Mouse (Mus musculus) inflammation-experienced regulatory T-cells, adult 6 months (primary cell): ENCODE results near the gene Gm973. TPM values are rescaled to one million over a fixed set of nuclear protein-coding genes. Genes with fewer than 3 reads are reported as not detected.
"Not testable (repeated sequence)": the region's sequence is repeated elsewhere in the genome, so short reads cannot be mapped to it uniquely, and the experiment has no call there.

Experiments
- ATAC-seq: one replicate; pipeline ENCODE4 v1.8.0; 2017
- polyA plus RNA-seq, 3 experiments: library from polyadenylated mRNA; unstranded; fragments of 100-300 nt; shearing (Covaris generic); gene quantifications; one replicate each; pipeline ENCODE4 v1.2.1; 2017

Gm973 gene
- polyA plus RNA-seq, 3 experiments from 2014 or later = 1.8 TPM; not detected in 2

DNA sequence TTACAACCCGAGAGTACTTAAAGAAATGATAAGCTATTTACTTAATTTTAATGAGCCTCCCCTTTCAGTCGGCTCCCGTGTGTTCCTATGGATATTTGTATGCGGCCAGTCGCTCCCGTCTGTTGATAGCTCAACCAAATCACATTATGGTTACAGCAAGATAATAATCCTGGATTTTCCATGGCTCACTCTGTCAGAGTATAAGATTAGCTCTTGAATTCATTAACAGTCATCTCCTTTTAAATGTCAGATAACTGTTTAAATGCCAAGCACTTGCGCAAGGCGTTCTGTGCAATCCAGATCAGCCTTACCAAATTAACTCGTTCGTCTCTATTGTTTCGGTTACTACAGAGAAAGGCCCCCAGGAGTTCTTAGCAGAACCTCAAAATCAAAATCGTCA, 76.8 kb downstream of the Gm973 start:
- no peak for ATAC-seq

DNA sequence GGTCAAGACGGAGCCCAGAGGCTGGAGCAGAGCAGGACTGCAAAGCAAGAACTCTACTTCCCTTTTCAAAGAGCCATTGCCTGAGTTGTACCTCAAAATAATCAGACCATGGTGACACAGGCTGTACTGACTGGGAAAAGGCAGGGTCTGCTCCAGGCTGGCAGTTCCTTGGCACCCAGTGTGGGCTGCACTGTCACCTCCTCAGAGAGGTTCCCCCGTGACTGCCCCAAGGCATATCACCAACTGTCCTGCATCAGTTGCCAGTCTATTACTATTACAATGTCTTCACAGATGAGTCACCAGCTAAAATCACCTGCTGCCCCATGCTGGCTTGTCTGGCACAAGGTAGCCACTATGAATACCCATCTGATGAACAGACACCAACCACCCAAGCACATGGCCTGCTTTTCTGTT, 77.6 kb downstream of the Gm973 start:
- no peak for ATAC-seq

DNA sequence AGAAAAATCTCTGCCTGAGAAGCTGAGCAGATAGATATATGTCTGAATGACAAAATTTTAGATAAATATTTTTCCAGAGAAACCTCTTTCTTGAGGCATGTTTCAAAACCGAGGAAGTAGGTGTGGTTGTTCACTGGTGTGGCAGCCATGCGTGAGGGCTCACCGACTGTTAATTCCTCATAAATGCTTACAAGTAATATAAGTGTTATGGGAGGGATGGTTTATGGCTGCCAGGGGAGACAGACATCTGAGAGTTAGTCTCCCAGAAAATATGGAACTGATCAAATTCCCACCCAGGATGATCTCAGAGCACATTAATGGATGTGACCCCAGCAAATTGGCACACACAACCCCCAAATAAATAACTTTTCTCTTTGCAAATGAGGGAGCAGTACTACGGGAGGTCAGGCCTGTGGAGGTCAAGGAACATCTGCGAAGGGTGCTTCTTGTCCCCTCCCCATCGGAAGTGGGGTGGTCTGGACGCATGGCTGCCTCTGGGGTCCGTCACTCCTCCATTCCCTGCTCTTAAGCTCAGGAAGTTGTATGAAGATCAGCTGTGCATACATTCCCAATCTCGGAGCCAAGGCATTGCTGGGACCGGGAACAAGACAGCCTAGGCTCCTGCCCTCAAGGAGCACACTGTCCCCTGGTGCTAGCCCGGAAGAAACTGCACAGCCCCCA, 78.7 kb downstream of the Gm973 start:
- no peak for ATAC-seq

DNA sequence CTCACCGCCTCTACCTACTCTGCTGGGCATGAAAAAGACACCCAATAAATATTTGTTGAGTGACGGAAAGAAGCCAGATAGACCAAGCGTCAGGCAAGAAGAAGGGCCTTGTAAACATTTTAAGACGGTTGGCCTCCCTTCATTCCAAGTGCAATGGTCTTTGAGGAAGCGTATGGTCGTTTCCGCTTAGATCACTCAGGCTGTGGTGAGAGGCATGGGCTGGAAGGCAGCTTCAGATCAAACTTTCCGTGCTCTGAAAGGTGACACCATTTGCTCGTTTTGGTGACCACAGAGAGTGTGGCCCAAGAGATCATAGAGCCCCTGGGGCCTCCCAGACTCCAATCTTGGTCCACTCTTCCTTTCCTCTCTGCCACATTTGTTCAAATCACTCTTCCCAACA, 79.5 kb downstream of the Gm973 start:
- ATAC-seq = no peak

DNA sequence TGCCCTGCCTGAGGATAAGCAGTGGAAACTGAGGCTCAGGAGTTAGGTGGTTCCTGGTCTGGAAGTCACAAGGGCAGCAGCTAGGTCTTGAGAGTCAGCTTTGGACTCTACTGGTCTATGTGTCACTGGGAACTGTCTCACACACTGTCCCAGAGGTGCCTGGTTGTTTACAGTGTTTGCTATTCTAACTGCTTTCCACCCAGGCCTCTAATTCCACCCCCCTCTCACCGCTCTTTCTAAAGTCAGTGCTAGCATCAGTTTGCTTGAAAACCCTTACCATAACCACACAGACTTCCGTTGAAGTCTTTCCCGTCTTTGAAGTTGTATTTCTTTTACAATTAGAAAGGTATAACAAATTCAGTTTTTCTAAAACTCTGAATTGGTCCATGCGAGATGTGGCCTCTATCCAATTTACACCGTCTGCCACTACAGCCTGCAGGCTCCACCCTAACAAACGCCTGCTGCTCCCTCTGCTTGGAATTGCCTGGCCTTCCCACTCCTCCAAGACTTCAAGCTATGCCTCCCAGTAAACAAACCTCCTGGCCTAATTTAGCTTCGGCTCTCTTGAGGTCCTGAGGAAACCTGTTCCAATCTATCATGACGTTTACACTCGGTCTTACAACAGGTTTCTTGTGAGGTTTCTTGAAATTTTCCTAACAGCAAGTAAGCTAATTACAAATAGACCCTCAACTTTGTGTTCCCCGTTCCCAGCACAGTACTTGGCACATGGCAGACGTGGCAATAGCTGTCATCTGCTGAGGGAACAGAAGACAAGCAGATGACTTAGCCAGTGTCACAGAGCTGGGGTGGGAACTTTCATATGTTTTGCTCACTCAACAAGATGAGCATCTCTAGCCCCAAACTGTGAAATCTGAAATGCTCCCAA, 86.7 kb downstream of the Gm973 start:
- peak; percentile 91 for ATAC-seq

DNA sequence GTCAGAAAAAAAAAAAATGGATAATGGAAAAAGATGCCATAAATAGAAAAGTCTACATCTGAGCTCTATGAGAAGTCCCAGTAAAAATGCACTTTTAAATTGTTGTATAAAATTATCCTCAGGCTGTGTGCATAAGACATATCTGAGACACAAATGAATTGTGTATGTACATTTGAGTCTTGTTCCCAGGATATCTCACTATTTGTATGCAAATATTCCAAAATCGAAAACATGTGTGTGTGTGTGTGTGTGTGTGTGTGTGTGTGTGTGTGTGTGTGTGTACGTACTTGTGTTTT, 87.3 kb downstream of the Gm973 start:
- no peak for ATAC-seq

DNA sequence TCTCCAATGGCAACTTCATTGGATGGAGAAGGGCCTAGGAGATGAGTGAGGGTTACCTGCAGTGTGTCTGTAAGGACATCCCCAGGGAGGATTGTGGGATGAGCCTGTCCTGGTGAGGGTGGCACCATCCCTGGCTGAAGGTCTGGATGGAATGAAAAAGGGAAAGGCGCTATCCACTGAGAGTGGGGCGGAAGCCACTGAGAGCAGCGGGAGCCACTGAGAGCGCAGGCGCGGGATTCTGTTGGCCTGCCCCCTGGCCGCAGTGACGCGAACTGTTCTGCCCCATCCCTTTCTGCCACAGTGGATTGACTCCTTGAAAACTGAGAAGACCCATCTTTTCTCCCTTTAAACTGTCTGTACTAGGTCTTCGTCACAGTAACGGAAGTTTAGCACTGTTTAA, 87.8 kb downstream of the Gm973 start:
- ATAC-seq = no peak

DNA sequence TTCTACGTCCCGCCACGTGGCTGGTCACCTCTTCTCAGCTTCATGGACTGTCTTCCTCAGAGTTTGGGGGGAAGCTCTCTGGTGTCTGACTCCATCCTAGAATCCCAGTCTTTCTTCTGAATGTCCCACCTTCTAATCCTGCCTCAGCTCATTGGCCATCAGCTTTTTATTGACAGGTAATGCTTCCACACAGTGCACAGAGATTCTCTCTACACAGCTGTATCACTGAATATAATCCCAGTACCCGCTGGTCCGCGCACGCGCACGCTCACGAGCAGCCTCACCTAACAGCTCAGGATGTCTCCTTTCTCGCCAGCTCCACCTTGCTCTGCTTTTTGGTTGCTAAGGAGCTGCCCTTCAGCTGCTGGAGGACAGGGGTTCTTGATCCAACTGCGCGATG, 90.4 kb downstream of the Gm973 start:
- ATAC-seq = no peak

DNA sequence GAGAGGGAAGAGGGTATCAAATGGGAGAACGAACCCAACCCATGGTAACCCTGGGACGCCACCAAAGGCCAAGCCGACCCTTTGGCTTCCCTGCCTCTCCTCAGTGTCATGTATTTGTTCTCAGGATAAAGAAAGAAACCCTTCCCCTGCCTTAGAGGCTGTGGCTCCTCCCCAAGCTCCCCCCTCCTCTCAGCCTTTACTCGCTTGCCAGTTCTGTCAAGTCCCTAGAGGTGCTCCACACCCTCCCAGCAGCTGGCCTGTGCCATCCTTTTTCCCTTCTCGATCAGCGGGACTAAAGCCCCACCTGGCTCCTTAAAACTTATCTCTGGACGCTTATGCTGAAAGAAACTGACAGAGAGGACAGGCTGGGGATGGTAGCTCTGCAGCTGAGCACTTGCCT, 91.0 kb downstream of the Gm973 start:
- no peak for ATAC-seq

DNA sequence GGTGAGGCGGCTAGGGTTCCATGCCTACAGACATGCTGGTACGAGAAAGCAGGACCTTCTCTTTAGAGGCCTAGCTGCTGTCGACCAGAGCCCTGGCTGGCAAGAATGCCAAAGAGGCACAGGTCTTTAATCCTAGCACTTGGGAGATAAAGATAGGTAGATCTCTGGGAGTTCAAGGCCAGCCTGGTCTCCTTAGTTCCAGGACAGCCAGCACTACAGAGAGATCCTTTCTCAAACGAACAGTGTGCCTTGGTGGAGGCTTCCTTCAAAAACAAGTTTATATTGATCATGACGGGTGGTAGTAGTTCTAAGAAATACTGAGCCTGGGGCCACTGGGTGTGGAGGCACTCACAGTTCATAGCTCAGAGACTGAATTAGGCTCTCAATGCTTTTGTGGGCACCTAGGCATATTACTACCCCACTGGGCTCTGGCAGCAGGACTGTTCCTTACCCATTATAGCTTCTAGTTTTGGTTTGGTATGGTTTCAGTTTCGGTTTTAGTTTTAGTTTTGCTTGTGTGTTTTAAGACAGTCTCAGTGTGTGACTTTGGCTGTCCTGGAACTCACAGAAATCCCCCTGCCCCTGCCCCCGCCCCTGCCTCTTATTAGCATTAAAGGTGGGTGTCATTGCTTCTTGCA, 92.2 kb downstream of the Gm973 start:
- peak; percentile 97 for ATAC-seq

DNA sequence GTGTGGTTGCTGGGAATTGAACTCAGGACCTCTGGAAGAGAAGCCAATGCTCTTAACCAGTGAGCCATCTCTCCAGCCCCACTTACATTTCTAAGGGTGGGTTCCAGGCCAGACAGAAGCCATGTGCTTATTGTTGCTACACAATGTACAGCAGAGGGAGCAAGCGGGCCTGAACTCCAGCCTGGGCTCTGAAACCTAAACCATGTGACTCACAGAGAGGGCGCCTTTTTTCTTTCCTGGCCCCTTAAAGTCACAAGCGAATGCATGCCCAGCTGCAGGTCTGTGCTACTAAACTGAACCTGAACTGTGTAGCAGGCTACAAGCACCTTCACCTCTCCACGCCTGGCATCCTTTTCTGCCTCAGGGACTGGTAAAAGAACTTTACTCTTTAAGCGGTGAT, 92.9 kb downstream of the Gm973 start:
- peak; percentile 60 for ATAC-seq

DNA sequence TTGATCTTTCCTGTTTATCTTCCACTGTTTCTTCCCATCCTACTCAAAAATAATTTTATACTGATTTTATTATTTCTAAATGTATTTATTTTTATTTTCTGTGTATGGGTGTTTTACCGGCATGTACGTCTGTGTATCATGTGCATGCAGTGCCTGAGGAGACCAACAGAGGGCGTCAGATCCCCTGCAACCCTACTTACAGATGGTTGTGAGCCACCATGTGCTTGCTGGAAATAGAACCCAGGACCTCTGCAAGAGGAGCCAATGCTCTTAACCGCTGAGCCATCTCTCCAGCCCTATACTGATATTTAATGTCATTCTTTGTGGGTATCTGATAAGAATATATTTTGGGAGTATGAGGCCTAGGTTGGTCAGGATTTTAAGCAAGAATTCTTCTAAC, 93.4 kb downstream of the Gm973 start:
- ATAC-seq = no peak

DNA sequence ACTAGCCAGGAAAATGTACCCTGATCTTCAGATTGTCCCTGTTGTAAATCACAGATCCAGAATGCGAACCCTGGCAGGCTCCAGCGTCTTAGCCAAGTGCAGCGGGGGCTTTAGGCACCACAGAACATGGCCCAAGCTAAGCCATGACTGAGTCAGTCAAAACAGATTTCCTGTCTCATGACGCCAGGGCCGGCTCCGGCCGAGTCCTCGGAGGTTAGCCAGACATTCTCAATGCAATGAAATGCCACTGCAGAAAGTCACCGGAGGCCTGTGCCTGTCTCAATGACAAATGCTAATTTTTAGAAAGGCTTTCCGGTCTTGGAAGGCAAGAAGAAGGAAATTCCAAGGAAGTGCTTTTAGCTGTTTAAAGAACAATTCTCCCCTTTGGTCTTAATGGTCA, 93.8 kb downstream of the Gm973 start:
- ATAC-seq = no peak

DNA sequence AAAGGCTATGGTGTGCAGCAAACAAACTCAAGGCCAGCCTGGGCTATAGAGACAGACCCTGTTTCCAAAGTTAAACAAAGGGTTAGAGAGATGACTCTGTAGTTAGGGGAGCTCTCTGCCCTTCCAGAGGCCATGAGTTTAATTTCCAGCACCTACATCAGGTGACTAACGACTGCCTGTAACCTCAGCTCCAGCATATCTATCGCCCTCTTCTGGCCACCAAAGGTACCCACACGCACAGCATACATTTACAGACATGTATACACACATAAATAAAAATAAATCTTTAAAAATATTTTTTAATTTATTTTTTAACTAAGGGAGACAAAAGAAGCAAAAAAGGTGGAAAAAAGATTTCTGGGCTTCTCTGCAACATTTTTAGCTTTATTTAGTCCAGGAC, 94.9 kb downstream of the Gm973 start:
- no peak for ATAC-seq

DNA sequence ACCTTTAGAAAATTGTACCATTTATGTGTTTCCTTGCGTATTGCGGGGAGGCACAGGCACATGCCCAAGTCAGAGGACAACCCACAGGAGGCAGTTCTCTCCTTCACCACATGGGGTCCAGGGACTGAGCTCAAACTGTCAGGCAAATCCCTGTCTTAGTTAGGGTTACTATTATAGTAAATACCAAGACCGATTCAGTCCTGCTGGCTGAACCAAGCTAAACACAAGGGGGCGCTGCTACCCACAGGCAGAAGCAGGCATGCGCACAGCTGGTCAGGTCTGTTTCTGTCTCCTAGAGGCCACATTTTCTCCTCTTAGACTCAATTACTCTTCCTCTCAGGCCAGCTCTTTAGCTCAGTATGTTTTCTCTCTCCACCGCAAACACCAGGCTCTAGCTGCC, 97.7 kb downstream of the Gm973 start:
- ATAC-seq = peak; percentile 47

DNA sequence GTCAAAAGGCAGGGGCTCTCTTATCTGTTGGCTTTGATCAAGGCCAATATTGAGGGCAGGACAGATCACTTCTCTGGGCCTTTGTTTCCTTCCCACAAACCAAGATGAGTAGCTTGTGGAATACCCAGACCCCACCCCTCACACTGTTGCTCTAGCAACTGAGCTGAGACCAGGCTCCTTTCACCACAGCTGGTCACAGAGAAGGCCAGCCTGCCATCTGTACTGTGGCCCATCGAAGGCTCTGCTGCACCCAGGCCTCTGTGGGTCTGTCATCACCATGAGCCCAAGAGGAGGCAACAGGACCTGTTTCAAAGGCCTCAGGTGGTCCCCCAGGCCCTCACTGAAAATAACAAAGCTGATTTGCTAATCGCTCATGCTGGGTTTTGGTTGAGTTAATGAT, 99.0 kb downstream of the Gm973 start:
- ATAC-seq = no peak

DNA sequence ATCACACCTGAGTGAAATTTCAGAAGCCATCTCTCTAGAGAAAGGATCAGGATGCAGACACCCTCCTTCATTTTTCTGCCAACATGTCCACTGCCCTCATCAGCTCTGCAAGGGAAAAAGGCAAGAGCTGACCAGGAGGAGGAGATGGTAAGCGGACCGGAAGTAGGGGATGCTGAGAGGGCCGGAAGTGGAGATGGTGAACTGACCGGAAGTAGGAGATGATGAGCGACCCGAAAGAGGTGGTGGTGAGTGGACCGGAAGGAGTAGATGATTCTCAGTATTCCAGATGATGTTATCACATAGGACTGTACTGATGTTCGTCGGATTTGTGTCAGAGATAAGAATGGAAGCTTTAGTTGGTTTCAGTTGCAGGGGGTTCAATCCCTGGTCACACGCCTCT, 103.1 kb downstream of the Gm973 start:
- no peak for ATAC-seq

DNA sequence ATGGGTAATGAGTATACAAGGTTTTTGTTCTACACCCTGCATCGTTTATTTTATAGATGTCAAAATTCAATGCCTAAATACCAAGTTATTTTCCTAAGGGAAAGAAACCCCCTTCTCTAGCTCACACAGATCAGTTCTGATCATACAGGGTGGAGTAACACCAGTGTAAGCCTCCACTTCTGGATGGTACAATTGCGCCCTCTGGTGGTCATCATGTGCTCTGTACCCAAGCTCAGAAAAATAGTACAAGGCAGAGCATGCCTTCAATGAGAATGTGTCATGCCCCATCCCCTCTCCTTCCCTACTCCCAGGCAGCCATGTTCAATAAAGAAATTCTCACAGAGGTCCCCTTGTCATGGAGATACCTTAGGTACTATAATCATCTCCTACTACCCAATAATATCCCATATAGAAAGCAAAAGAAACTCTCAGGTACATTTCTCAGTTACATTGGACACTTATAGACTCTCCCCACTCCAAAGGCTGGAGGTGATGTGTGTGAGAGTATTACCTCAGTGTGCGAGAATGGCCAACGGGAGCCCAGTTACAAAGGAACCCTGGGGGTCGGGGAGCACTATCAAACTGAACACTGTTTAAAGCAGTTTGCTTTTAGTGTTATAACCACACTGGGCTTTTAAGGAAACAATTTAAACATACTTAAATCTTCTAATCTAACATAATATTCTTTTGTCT, 107.4 kb downstream of the Gm973 start:
- peak; percentile 83 for ATAC-seq

DNA sequence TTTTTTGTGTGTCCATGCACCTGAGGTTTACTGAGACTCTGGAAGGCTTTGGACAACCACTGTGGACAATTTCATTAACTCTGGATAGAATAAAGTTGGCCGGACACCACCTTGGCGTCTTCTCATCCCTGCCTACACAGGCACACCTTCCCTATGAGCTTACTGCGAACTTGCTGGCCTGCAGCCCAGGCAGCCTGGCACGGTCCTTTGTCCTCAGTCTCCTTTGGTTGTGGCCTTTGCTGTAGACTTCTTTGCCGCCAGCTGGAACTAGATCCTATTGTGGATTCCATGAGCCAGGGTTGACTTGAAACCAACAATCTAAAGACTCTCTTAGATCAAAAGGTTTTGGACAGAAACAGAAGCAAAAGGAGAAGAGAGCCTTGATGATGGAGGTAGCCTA, 109.3 kb downstream of the Gm973 start:
- ATAC-seq = no peak

DNA sequence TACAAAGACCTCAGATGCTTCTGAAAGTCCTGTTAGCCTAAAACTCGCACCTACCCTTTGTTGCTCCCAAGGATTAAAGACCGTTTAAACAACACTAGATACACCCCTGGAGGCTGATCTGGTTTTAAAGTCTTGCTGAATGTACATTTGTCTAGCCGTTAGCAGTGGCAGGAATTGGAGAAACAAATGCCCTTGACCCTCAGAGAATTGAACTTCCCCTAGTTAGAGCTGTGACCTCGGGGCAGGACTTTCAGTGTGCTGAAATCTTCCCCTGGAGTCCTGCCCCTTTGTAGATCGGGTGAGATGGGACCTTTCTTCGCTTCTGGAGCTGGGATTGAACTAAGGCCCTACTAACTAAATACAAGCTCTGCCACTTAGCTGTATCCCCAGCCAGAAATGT, 113.1 kb downstream of the Gm973 start:
- ATAC-seq = no peak

DNA sequence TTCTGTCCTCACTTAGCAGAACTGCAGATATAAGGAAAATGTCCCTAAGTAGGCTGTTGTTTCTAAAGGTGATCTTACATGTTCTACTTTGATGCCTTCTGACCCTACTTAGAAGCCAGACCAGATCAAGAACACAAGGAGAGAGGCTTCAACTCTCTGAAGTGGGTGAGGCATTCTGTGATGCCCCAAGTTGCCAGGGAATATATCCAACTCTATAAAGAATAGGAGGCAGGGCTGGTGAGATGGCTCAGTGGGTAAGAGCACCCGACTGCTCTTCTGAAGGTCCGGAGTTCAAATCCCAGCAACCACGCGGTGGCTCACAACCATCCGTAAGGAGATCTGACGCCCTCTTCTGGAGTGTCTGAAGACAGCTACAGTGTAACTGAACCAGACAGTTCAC, 114.3 kb downstream of the Gm973 start:
- ATAC-seq = not testable (repeated sequence)

DNA sequence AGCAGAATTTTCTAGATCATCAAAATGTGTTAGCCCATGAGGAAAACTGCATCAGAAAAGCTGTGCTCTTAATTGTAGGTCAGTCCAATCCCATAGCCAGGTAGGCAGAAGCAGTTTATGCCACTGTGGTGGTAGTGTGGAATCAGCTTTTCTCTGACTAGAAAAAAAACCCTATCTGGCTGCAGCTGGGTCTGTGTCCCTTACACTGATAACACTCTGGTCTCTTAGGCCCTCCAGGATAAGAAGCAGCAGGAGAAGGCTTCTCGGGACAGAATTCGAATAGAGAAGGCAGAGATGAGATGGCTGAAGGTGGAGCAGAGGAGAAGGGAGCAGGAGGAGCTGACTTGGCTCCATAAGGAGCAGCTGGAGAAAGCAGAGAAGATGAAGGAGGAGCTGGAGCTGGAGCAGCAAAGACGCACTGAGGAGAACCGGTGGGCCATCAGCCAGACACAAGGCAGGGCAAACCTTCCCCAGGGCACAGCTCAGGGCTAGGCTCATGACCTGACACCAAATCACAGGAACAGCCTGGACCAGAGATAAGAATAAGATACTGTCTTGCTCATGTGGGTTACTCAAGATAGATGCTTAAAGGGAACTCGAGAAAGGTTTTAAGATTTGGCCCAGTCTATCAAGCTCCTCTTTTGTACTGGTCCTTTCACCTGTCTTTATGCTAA, 116.1 kb downstream of the Gm973 start:
- no peak for ATAC-seq

DNA sequence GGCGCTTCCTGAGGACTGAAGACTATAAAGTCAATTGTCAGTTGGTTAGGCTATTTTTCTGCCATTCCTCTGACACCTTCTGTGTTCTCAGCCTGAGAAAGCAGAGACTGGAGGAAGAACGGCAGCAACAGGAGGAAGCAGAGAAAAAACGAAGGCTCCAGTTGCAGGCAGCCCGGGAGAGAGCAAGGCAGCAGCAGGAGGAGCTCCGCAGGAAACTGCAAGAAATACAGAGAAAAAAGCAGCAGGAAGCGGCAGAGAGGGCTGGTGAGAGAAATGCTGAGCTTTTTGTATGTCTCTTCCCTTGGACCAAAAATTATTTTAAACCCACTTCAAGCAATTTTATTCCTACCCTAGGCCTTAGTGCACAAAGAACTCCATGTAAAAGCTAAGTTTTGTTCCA, 117.0 kb downstream of the Gm973 start:
- ATAC-seq = no peak
